Mouse (Mus musculus) MEL (cell line): ENCODE data around the gene Plcxd3. TPM values are rescaled to one million over a fixed set of nuclear protein-coding genes. Genes with fewer than 3 reads are reported as not detected.
"Not testable (repeated sequence)": the region's sequence is repeated elsewhere in the genome, so short reads cannot be mapped to it uniquely, and the experiment has no call there.

Source experiments
- DNase-seq: peaks from one replicate; pipeline ENCODE4 v3.0.0; 2011; ENCODE audit warnings: low read depth, low spot score
- H3K27ac ChIP-seq: 2 replicates; pipeline ENCODE4 v1.5.1; 2012; ENCODE audit warnings: low read depth, mild to moderate bottlenecking, control low read depth, low read length, moderate library complexity; ENCODE audit not compliant: control insufficient read depth
- H3K27me3 ChIP-seq, 2 experiments: fragments of 150-350 bp in 1 of 2; sonication (generic) in 1 of 2; 2 replicates each; pipeline ENCODE4 v1.6.1; 2012; ENCODE audit warnings: low read length in 2 of 2, mild to moderate bottlenecking in 2 of 2, improper control_type of control experiment in 1 of 2, moderate library complexity in 1 of 2; ENCODE audit not compliant: insufficient read depth in 2 of 2, control insufficient read depth in 1 of 2
- H3K36me3 ChIP-seq, 2 experiments: 2 replicates each; pipeline ENCODE4 v1.6.1; 2012 to 2014; ENCODE audit warnings: low read length in 2 of 2, improper control_type of control experiment in 1 of 2, inconsistent platforms in 1 of 2, mild to moderate bottlenecking in 1 of 2; ENCODE audit not compliant: insufficient read depth in 2 of 2, control insufficient read depth in 1 of 2
- H3K4me1 ChIP-seq, 2 experiments: fragments of 150-350 bp in 1 of 2; sonication (generic) in 1 of 2; 2 replicates each; pipeline ENCODE4 v1.6.1; 2012; ENCODE audit warnings: low read length in 2 of 2, improper control_type of control experiment in 1 of 2, mild to moderate bottlenecking in 1 of 2; ENCODE audit not compliant: insufficient read depth in 2 of 2, control insufficient read depth in 1 of 2
- H3K4me3 ChIP-seq, 2 experiments: fragments of 150-350 bp in 1 of 2; sonication (generic) in 1 of 2; 2 replicates each; pipeline ENCODE4 v1.5.1; 2012; ENCODE audit warnings: low read depth in 2 of 2, low read length in 2 of 2, mild to moderate bottlenecking in 2 of 2, moderate library complexity in 2 of 2, control low read depth in 1 of 2, improper control_type of control experiment in 1 of 2; ENCODE audit not compliant: control insufficient read depth in 1 of 2, insufficient read depth in 1 of 2
- H3K79me2 ChIP-seq: 2 replicates; pipeline ENCODE4 v1.6.1; 2012; ENCODE audit warnings: mild to moderate bottlenecking, low read length, moderate library complexity; ENCODE audit not compliant: control insufficient read depth, poor library complexity, insufficient read depth
- H3K9ac ChIP-seq: 2 replicates; pipeline ENCODE4 v1.6.1; 2012; ENCODE audit warnings: low read depth, mild to moderate bottlenecking, control low read depth, low read length, moderate library complexity; ENCODE audit not compliant: control insufficient read depth, poor library complexity, severe bottlenecking
- H3K9me3 ChIP-seq: fragments of 150-350 bp; sonication (generic); replicated peaks from 2 replicates; pipeline ENCODE4 v1.6.1; 2012; ENCODE audit warnings: mild to moderate bottlenecking, low read length, improper control_type of control experiment, moderate library complexity; ENCODE audit not compliant: insufficient read depth
- ETS1 ChIP-seq: IDR thresholded peaks from 2 replicates; pipeline ENCODE4 v1.6.1; 2012; ENCODE audit warnings: low read depth, mild to moderate bottlenecking, inconsistent platforms, low read length, improper control_type of control experiment, moderate library complexity
- MAX ChIP-seq: IDR thresholded peaks from 2 replicates; pipeline ENCODE4 v1.6.1; 2011; ENCODE audit warnings: low read length, improper control_type of control experiment
- POLR2AphosphoS2 ChIP-seq: IDR thresholded peaks from 2 replicates; pipeline ENCODE4 v1.6.1; 2011; ENCODE audit warnings: low read length, improper control_type of control experiment
- ZKSCAN1 ChIP-seq: IDR thresholded peaks from 2 replicates; pipeline ENCODE4 v1.6.1; 2012; ENCODE audit warnings: low read depth, mild to moderate bottlenecking, inconsistent platforms, low read length, improper control_type of control experiment, moderate library complexity
- ZNF384 ChIP-seq: IDR thresholded peaks from 2 replicates; pipeline ENCODE4 v1.6.1; 2012; ENCODE audit warnings: low read depth, mild to moderate bottlenecking, inconsistent platforms, low read length, improper control_type of control experiment
- polyA plus RNA-seq, 2 experiments: library from polyadenylated mRNA; stranded (reverse) in 1 of 2; unstranded in 1 of 2; fragments of >175 nt in 1 of 2; fragments of >200 nt in 1 of 2; gene quantifications; 2 replicates each; pipeline versions ENCODE4 v1.2.1 to v1.2.4; 2012; ENCODE audit warnings: low replicate concordance in 2 of 2, low read depth in 1 of 2; ENCODE audit not compliant: insufficient read length in 2 of 2, insufficient read depth in 1 of 2, missing spikeins in 1 of 2
- total RNA-seq: library from RNA; depleted of rRNA; stranded (reverse); fragments of 300-350 nt; gene quantifications from 2 replicates; pipeline ENCODE4 v1.2.3, GENCODE M21; 2012

The Plcxd3 gene
- total and polyA plus RNA-seq, 3 experiments = not detected

GRCm38 (mm10) chr15:4599331-4599730 lies 224.0 kb downstream of the Plcxd3 start:
- not testable (repeated sequence) for H3K27ac ChIP-seq, DNase-seq, H3K36me3 ChIP-seq

DNA sequence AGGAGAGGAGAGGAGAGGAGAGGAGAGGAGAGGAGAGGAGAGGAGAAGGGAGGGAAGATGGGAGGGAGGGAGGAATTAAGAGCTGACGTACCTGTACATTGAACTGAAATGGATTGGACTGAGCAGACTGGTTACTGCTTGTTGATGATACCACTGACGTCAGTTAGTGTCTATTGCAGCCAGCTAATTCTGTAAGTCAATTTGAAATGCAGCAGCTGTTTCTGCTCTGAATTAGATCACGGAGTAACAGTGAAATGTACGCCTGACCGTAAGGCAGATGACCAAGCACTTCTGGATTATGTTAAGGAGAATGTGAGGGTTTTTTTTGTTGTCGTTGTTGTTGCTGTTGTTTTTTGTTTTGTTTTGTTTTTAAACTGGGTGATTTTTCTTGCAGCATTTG lies 230.3 kb downstream of the Plcxd3 start:
- no peaks in the 10 kb centered on the region for H3K4me1 ChIP-seq
- TF ChIP-seq ZKSCAN1 = no peak
- TF ChIP-seq ZNF384 = no peak
- TF ChIP-seq POLR2AphosphoS2 = no peak
- TF ChIP-seq ETS1 = no peak
- no peak for TF ChIP-seq MAX
- no peak overlapping the region for H3K27ac ChIP-seq

More at GRCm38 (mm10) chr15:4599331-4599730, 224.0 kb downstream of the Plcxd3 start:
- not testable (repeated sequence) for H3K79me2 ChIP-seq, H3K4me3 ChIP-seq, H3K27me3 ChIP-seq, H3K9me3 ChIP-seq, H3K4me1 ChIP-seq, H3K9ac ChIP-seq

More for the DNA sequence above, 230.3 kb downstream of the Plcxd3 start:
- H3K79me2 ChIP-seq = no peaks in the 10 kb centered on the region
- no peak overlapping the region for H3K9ac ChIP-seq
- H3K9me3 ChIP-seq = no peaks in the 10 kb centered on the region
- H3K36me3 ChIP-seq = no peaks in the 10 kb centered on the region
- H3K4me3 ChIP-seq = no peak overlapping the region
- no peaks in the 10 kb centered on the region for H3K27me3 ChIP-seq
- no peak for DNase-seq
